Mouse (Mus musculus) ES-Bruce4 (cell line): ENCODE results near the gene 9930022D16Rik.

Experiments used
- CTCF ChIP-seq: IDR thresholded peaks from one replicate; pipeline ENCODE4 v1.8.1; 2011; ENCODE audit warnings: low read depth, low read length
- EP300 ChIP-seq: IDR thresholded peaks from 2 replicates; pipeline ENCODE4 v1.6.1; 2011; ENCODE audit warnings: low read depth, low read length; ENCODE audit not compliant: insufficient read depth
- POLR2A ChIP-seq: IDR thresholded peaks from one replicate; pipeline ENCODE4 v1.8.1; 2011; ENCODE audit warnings: low read length; ENCODE audit not compliant: insufficient read depth

DNA sequence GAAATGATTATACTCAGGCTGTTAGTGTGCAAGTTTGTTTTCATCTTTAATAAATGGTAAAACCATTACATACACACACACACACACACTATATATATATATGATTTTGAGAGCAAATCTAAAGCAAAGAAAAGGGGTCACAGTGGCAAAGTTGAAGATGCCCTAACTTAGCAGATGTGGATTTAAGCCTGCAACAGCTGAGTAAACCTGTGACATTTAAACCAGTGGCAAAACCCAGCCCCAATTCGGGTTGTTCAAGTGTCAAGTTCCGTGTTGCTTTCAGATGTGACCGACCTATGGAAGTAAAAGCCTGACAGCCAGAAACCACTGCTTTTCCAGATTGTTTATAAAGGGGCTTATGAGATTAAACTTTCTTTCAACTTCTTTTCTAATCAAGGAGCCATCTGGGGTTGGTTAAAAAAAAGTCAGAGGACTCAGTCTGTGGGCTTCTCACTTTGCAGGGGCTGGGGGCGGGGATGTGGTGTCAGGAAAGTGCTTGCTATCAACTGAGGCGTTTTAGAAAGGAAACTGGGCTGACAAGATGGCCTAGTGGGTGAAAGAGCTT lies 28.5 kb downstream of the 9930022D16Rik start:
- no peak for TF ChIP-seq CTCF
- no peak for TF ChIP-seq EP300
- no peak for TF ChIP-seq POLR2A
